Mouse (Mus musculus) testis, postnatal 14 days (tissue): Measurements from ENCODE around the gene Mapkbp1.

Experiments used
- DNase-seq: peaks from one replicate; pipeline ENCODE4 v3.0.0; 2021; ENCODE audit warnings: low spot score

Mapkbp1 gene

DNA sequence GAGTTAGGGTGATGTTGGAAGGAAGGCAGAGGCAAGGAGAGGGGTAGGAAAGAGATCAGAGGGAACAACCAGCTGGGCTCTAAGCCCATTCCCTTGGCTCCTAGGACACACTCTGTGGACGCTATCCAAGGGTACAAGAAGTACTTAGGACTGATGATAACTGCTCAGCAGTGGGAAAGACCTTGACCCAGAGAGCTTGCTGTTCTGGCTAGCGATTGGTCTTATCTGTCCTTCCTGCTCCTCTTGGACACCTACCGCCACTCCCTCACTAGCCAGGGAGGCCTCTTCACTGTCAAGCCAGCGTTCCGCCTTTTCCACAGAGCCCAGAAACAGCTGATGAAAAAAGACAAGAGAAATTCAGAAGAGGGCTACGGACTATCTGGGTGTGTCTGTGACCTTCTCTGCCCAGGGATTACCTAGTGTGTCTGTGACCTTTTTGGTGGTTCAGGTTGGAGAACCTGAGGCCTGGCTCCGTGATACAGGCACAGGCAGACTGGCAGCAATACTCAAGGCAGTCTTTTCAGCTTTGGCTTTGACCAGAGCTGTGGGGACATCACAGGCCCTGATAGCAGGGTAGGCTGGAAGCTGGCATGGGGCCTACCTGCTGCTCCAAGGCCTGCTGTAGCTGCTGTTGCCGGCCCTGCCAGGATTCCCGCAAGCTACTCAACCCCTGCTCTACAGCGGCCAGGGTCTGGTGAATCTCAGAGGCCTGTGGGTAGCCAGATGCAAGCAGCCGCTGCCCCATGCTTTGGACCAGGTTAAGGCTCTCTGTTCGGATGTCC is 82.5 kb downstream of the Mapkbp1 start:
- DNase-seq = peak; percentile 85

DNA sequence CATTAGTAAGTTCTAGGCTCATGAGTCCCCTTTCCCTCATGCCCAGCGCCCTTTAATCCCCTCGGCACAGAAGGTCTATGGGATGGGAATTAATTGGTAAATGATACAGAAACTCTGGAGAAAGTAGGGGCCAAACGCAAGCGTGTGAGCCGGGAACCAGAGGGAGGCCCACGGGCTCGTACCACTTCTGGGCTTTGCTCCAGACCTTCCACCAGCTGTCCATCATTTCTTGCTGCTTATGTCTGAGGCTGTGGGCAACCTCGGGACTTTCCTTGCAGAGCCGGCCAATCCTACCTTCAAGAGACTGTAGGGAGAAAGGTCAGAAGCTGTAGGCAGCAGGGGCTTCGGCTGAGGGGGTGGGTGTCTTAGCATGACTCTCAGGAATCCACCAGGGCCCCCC is 83.4 kb downstream of the Mapkbp1 start:
- DNase-seq = no peak

DNA sequence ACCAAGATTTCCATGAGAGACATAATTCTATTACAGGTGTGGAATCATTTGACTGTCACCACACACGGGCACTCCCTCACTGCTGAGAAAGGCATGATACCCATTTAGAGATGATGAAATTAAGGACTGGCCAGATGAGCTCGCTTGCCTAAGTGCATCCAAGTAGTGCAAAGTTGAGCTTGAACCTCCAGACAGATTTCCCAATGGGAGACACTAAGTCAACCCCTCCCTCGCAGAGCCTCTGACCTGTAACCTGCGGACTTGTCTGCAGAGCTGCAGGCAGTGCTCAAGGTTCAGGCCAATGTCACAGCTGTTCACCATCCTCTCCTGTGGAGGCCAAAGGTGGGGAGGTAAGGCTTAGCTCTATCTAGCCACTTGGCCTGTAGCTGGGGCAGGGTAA is 86.3 kb downstream of the Mapkbp1 start:
- no peak for DNase-seq

DNA sequence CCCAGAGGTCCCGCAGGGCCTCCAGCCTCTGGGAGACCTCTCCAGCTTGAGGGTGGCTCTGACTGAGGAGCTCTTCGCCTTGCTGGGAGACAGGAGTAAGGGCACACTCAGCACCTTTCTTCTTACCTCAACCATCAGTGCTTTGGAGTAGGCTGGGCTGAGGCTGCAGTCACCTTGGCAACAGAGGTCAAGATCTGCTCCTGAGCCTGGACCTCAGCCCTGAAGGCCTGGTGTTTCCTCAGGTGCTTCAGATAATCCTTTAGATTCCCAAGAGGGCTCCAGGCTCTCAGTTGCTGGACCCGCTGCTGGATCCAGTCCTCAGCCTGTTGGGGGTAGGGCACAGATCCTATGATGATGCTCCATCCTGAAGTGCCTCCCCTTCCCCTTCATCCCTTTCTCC is 87.0 kb downstream of the Mapkbp1 start:
- DNase-seq = no peak

DNA sequence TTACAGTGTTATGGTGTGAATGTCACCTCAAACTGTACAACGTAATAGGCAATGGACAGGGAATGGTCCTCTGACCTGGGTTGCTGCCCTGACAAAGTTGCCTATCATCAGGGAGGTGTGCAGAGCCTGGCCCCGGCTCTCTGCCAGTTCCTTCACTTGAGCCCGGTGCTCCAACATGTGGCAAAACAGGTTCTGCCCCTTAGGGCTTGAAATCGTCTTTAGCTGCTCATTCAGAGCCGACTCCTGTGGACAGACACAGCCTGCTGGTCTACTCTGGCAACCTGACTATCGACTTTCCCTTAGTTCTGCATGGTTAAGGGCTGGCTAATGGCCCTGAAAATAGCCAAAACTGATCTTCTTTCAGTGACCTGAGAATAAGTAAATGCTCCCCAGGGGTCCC is 87.7 kb downstream of the Mapkbp1 start:
- DNase-seq = no peak

- DNase-seq = no peak
These were observed 88.2 kb downstream of the Mapkbp1 start for GRCm38 (mm10) chr2:120060651-120061050.

- no peak for DNase-seq
These were observed 89.7 kb downstream of the Mapkbp1 start for GRCm38 (mm10) chr2:120062248-120062647.

DNA sequence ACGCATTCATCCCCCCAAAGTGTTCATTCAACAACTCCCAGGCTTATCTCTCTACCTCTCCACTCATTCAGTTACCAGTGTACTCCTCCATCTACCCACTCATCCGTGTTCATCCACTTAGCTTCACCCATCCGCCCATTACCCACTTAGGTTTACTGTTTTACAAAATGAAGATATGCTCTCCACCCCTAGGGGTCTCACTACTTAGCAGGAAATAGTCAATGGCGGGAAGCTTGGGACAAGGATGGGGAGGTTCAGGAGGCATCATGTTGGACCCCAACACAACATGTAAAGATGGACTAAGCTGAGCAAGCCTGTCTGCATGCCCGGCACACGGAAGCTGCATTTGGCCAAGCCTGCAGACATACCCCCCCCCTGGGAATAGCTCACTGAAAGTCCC is 92.1 kb downstream of the Mapkbp1 start:
- no peak for DNase-seq

DNA sequence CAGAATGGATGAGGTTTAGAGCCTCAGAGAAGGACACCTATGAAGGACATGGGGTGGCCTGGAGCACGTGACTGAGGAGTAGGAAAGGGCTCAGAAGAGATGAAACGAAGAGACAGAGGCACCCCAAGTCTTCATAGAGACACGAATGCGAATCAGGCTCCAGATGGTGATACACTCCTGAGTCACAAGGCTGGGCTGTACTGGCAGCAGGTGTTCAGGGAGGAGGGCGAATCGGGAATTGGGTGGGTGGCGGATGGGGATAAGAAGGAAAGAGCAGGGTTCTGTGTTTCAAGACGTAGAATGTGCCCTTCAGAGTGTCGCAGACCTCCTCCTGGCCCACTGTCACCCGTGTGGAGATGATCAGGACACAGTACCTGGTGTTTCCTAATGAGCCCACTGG is 92.7 kb downstream of the Mapkbp1 start:
- DNase-seq = no peak

DNA sequence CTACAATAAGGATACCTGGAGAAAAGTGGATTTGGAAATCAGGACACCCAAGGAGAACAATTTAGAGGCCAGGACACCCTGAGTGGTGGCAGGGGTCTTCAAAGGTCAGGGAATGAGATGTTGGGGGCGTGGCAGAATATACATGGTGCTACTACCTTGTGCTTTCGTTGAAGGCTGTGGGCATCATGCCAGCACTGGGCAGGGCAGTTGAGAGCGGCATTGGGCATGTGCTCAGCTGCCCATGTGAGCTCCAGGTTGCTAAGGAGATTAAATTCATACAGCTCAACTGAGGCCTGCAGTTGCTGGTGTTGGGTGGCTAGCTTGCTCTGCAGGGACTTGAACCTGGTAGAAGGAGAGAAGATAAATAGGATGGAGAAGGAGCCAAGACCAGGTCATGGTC is 93.7 kb downstream of the Mapkbp1 start:
- DNase-seq = peak; percentile 84

GRCm38 (mm10) chr2:120068555-120069465 is 96.3 kb downstream of the Mapkbp1 start:
- no peak for DNase-seq

GRCm38 (mm10) chr2:120069466-120069990 is 97.0 kb downstream of the Mapkbp1 start:
- DNase-seq = no peak

GRCm38 (mm10) chr2:120074096-120074495 is 101.6 kb downstream of the Mapkbp1 start:
- DNase-seq = no peak

GRCm38 (mm10) chr2:120076076-120076705 is 103.7 kb downstream of the Mapkbp1 start:
- peak; percentile 59 for DNase-seq
